Mouse (Mus musculus): ENCODE results near the gene Ntrk1.

Gene Ntrk1

GRCm38 (mm10) chr3:87785626-87786214, 9.2 kb downstream of the Ntrk1 start:
- no peak for DNase-seq (ENCODE audit: low spot score)

GRCm38 (mm10) chr3:87785156-87785555, 9.8 kb downstream of the Ntrk1 start:
- no peak for DNase-seq (ENCODE audit: low spot score)

GRCm38 (mm10) chr3:87783282-87784023, 11.5 kb downstream of the Ntrk1 start:
- DNase-seq (ENCODE audit: low spot score) = no peak

GRCm38 (mm10) chr3:87779086-87779485, 15.9 kb downstream of the Ntrk1 start:
- DNase-seq (ENCODE audit: low spot score) = no peak

- no peak for DNase-seq (ENCODE audit: low spot score)
Observed at GRCm38 (mm10) chr3:87778283-87778682, 16.7 kb downstream of the Ntrk1 start.

GRCm38 (mm10) chr3:87771088-87771487, 23.9 kb downstream of the Ntrk1 start:
- DNase-seq (ENCODE audit: low spot score) = no peak

- DNase-seq (ENCODE audit: low spot score) = no peak
Observed at GRCm38 (mm10) chr3:87770280-87770679, 24.7 kb downstream of the Ntrk1 start.

GRCm38 (mm10) chr3:87769506-87769905, 25.5 kb downstream of the Ntrk1 start:
- no peak for DNase-seq (ENCODE audit: low spot score)

- DNase-seq (ENCODE audit: low spot score) = peak; percentile 84
Observed at GRCm38 (mm10) chr3:87768844-87769243, 26.1 kb downstream of the Ntrk1 start.

- DNase-seq (ENCODE audit: low spot score) = no peak
Observed at GRCm38 (mm10) chr3:87768431-87768830, 26.5 kb downstream of the Ntrk1 start.

- no peak for DNase-seq (ENCODE audit: low spot score)
Observed at GRCm38 (mm10) chr3:87767764-87768163, 27.2 kb downstream of the Ntrk1 start.

- no peak for DNase-seq (ENCODE audit: low spot score)
Observed at GRCm38 (mm10) chr3:87766284-87766667, 28.7 kb downstream of the Ntrk1 start.

GRCm38 (mm10) chr3:87765631-87766283, 29.2 kb downstream of the Ntrk1 start:
- DNase-seq (ENCODE audit: low spot score) = no peak

- no peak for DNase-seq (ENCODE audit: low spot score)
Observed at GRCm38 (mm10) chr3:87765091-87765490, 29.9 kb downstream of the Ntrk1 start.

- DNase-seq (ENCODE audit: low spot score) = no peak
Observed at GRCm38 (mm10) chr3:87764506-87764905, 30.5 kb downstream of the Ntrk1 start.

- DNase-seq (ENCODE audit: low spot score) = peak; percentile 40
Observed at GRCm38 (mm10) chr3:87763683-87764289, 31.2 kb downstream of the Ntrk1 start.

GRCm38 (mm10) chr3:87763202-87763601, 31.8 kb downstream of the Ntrk1 start:
- DNase-seq (ENCODE audit: low spot score) = no peak

GRCm38 (mm10) chr3:87761408-87762375, 33.3 kb downstream of the Ntrk1 start:
- DNase-seq (ENCODE audit: low spot score) = no peak

- no peak for DNase-seq (ENCODE audit: low spot score)
Observed at GRCm38 (mm10) chr3:87758641-87759040, 36.3 kb downstream of the Ntrk1 start.

GRCm38 (mm10) chr3:87756488-87756887, 38.5 kb downstream of the Ntrk1 start:
- no peak for DNase-seq (ENCODE audit: low spot score)

- DNase-seq (ENCODE audit: low spot score) = peak; percentile 86
Observed at GRCm38 (mm10) chr3:87755964-87756363, 39.0 kb downstream of the Ntrk1 start.

GRCm38 (mm10) chr3:87753829-87754228, 41.1 kb downstream of the Ntrk1 start:
- no peak for DNase-seq (ENCODE audit: low spot score)

Data from urinary bladder, postnatal 25 days (tissue).